Mouse (Mus musculus): ENCODE results near the gene Acy3. TPM values are rescaled to one million over a fixed set of nuclear protein-coding genes. Genes with fewer than 3 reads are reported as not detected.
A peak's percentile ranks its signal among the peaks of the same experiment; 100 is the strongest.

Gene Acy3
- polyA plus RNA-seq, 1 experiment from 2014 or later = 3.2 TPM

DNA sequence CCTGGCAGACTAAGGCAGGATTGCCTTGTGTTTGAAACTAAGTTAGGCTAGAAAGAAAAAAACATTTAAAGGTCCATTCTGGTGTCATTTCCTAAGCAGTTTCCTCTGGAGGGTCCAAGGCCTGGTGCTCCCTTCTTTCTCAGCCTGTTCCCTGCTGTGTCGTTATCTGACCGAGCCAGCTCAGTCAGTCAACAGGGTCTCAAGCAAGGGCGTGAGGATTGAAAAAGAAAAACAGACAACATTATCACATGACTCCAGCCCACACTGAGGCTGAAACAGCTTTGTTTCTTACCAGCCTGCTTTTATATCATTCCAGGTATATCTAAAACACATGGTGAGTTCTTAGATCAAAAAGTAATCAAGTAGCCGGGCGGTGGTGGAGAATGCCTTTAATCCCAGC lies 29.3 kb downstream of the Acy3 start:
- Histone ChIP-seq H3K9ac (ENCODE audit: low read length) (no peak overlapping the region), H3K9me3 (ENCODE audit: control insufficient read depth, low read length) (no peaks in the 10 kb centered on the region), H3K36me3 (ENCODE audit: control insufficient read depth, insufficient read depth, low read length) (no peaks in the 10 kb centered on the region), H3K4me2 (ENCODE audit: low read depth) (no peak overlapping the region), H3K4me1 (ENCODE audit: control insufficient read depth, insufficient read depth, low read length) (peaks cover 5% of the 10 kb centered on the region), H3K27me3 (ENCODE audit: control insufficient read depth, insufficient read depth, low read length) (no peaks in the 10 kb centered on the region), H3K27ac (ENCODE audit: low read depth, low read length) (no peak overlapping the region), H3K4me3 (ENCODE audit: low read depth, low read length) (no peak overlapping the region)
- ATAC-seq (ENCODE audit: insufficient read depth, low FRiP score, low TSS enrichment) (no peak), DNase-seq (ENCODE audit: low spot score) (no peak)
- WGBS = 72% methylated on average over 5 of the region's 5 CpGs

DNA sequence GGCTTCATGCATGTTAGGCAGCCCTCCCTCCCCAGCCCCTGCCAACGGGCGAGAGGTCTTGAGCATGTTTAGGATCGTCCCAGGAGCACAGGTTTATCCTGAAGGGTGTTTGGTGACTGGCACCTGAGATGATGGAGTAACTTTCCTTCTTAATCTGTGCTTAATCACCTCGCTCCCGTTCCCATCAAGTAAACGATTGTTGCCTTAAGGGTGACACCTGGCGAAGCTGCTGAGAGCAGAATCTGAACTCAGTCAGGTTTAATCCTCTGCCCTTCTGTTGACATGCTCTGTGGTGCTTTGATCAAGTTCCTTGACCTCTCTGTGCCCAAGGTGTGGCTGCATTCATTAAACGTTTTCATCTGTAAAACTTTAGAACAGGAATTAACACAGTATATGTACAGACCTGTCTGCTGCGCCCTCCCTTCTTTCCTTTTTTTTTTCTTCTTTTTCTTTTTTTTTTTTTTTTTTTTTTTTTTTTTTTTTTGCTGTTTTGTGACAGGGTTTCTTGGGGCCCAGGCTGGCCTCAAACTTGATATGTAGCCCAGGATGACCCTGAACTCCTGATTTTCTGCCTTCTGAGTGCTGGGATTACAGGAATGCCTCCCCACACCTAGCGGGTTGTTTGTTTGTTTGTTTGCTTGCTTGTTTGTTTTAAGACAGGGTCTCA lies 31.7 kb downstream of the Acy3 start:
- H3K27me3 ChIP-seq (ENCODE audit: control insufficient read depth, insufficient read depth, low read length) = no peaks in the 10 kb centered on the region
- no peak overlapping the region for H3K9ac ChIP-seq (ENCODE audit: low read length)
- WGBS = 67% methylated on average over 10 of the region's 10 CpGs
- no peak overlapping the region for H3K4me2 ChIP-seq (ENCODE audit: low read depth)
- no peak for ATAC-seq (ENCODE audit: insufficient read depth, low FRiP score, low TSS enrichment)
- H3K9me3 ChIP-seq (ENCODE audit: control insufficient read depth, low read length) = no peaks in the 10 kb centered on the region
- H3K4me3 ChIP-seq (ENCODE audit: low read depth, low read length) = no peak overlapping the region
- H3K4me1 ChIP-seq (ENCODE audit: control insufficient read depth, insufficient read depth, low read length) = no peaks in the 10 kb centered on the region
- DNase-seq (ENCODE audit: low spot score) = no peak
- H3K36me3 ChIP-seq (ENCODE audit: control insufficient read depth, insufficient read depth, low read length) = no peaks in the 10 kb centered on the region
- H3K27ac ChIP-seq (ENCODE audit: low read depth, low read length) = no peak overlapping the region

DNA sequence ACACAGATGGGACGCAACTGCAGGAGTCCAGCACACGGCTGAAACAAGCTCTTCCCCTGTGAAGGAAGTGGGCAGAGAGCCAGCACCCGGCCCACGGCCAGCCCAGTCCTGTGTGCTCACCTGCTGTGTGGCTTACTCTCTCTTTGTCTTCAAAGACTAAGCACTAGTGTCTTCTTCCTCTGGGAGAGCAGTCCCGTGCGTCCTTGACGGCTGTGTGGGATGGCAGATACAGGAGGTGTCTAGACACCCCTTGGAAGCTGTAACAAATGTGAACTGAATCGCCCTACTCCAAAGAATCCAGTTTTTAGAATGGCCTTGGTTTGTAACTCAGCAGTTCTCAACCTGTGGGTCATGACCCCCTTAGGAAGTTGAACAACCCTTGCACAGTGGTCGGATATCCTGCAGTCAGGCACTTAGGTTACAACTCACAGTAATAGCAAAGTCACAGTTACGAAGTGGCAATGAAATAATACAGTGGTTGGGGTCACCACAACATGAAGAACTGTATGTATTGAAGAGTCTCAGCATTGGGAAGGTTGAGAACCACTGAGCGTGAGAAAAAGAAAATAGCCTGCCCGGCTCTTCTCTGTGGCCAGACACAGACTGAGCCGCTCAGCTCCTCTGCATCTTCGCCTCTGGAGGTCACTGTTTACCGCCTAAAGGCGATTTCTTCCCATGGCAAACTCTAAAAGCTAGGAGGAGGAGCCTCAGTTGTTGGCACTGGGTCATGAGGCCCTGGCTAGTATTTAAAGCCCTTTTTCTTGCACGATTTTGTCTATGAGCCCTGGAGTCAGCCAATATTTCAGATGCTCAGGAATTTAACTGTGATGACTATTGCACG lies 32.6 kb downstream of the Acy3 start:
- no peak overlapping the region for H3K4me3 ChIP-seq (ENCODE audit: low read depth, low read length)
- WGBS = 37% methylated on average over 18 of the region's 18 CpGs
- DNase-seq (ENCODE audit: low spot score) = peak; percentile 73
- no peaks in the 10 kb centered on the region for H3K4me1 ChIP-seq (ENCODE audit: control insufficient read depth, insufficient read depth, low read length)
- ATAC-seq (ENCODE audit: insufficient read depth, low FRiP score, low TSS enrichment) = no peak
- no peaks in the 10 kb centered on the region for H3K9me3 ChIP-seq (ENCODE audit: control insufficient read depth, low read length)
- H3K27ac ChIP-seq (ENCODE audit: low read depth, low read length) = no peak overlapping the region
- no peak overlapping the region for H3K4me2 ChIP-seq (ENCODE audit: low read depth)
- H3K9ac ChIP-seq (ENCODE audit: low read length) = no peak overlapping the region
- H3K36me3 ChIP-seq (ENCODE audit: control insufficient read depth, insufficient read depth, low read length) = no peaks in the 10 kb centered on the region
- no peaks in the 10 kb centered on the region for H3K27me3 ChIP-seq (ENCODE audit: control insufficient read depth, insufficient read depth, low read length)

DNA sequence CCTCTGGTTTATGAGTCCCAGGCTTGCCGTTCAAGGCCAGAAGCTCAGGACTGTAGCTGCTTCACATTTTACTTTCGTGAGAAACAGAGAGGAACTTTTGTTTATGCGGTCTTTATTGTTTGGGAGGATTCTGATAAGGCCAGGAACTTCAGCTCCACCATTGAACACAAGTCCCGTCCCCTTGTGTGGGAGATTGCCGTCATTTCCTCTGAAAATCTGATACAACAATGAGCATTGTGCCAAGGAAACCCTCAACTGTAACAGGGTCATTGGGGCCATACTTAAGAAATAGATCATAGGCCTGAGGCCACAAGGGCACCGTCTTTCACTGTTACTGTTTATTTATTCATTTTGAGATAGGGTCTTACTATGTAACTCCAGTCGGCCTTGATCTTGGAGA lies 36.8 kb downstream of the Acy3 start:
- Histone ChIP-seq H3K36me3 (ENCODE audit: control insufficient read depth, insufficient read depth, low read length) (no peaks in the 10 kb centered on the region), H3K9me3 (ENCODE audit: control insufficient read depth, low read length) (no peaks in the 10 kb centered on the region), H3K9ac (ENCODE audit: low read length) (no peak overlapping the region), H3K4me2 (ENCODE audit: low read depth) (no peak overlapping the region), H3K27ac (ENCODE audit: low read depth, low read length) (no peak overlapping the region), H3K4me3 (ENCODE audit: low read depth, low read length) (no peak overlapping the region), H3K27me3 (ENCODE audit: control insufficient read depth, insufficient read depth, low read length) (no peaks in the 10 kb centered on the region), H3K4me1 (ENCODE audit: control insufficient read depth, insufficient read depth, low read length) (no peaks in the 10 kb centered on the region)
- no peak for DNase-seq (ENCODE audit: low spot score)
- WGBS = 74% methylated on average over 7 of the region's 7 CpGs
- ATAC-seq (ENCODE audit: insufficient read depth, low FRiP score, low TSS enrichment) = no peak

DNA sequence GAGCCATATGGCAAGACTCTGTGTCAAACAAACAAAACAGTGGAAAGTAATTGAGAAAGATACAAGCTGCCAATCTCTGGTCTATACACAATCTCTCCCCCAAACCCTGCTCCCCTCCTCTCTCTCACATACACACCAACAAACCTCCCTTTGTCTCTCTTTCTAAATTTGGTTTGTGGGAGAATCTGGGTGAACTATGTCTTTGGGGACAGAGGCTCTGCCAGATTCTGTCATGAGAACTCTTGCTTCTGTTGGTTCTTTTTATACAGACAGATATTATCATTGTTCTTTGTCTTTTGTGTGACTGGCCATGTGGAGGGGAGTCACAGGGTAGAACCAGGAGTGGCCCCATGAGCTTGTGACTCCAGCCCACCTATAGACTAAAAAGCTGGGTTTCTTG lies 41.2 kb downstream of the Acy3 start:
- Histone ChIP-seq H3K4me1 (ENCODE audit: control insufficient read depth, insufficient read depth, low read length) (no peaks in the 10 kb centered on the region), H3K9ac (ENCODE audit: low read length) (no peak overlapping the region), H3K27me3 (ENCODE audit: control insufficient read depth, insufficient read depth, low read length) (no peaks in the 10 kb centered on the region), H3K27ac (ENCODE audit: low read depth, low read length) (no peak overlapping the region), H3K4me2 (ENCODE audit: low read depth) (no peak overlapping the region), H3K36me3 (ENCODE audit: control insufficient read depth, insufficient read depth, low read length) (no peaks in the 10 kb centered on the region), H3K4me3 (ENCODE audit: low read depth, low read length) (no peak overlapping the region), H3K9me3 (ENCODE audit: control insufficient read depth, low read length) (no peaks in the 10 kb centered on the region)
- ATAC-seq (ENCODE audit: insufficient read depth, low FRiP score, low TSS enrichment) (no peak), DNase-seq (ENCODE audit: low spot score) (no peak)

DNA sequence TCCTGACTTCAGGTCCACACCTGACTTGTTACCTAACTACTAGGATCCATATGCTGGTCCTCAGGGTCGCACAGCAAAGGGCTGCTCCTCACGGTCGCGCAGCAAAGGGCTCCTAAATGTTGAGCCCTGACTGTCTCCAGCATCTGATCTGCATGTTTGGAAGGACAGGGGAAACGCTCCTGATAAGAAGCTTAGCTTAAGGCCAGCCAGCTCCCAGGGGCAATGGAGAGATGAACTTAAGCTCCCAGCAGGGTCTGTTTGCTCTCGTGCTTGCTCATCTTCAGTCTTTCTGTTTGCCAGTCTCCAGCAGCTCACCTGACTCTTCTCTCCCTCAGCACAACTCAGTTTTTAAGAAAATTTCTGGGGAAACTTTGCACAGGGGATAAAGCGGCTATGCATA lies 46.3 kb downstream of the Acy3 start:
- H3K9ac ChIP-seq (ENCODE audit: low read length) = no peak overlapping the region
- no peaks in the 10 kb centered on the region for H3K4me1 ChIP-seq (ENCODE audit: control insufficient read depth, insufficient read depth, low read length)
- H3K36me3 ChIP-seq (ENCODE audit: control insufficient read depth, insufficient read depth, low read length) = no peaks in the 10 kb centered on the region
- no peaks in the 10 kb centered on the region for H3K27me3 ChIP-seq (ENCODE audit: control insufficient read depth, insufficient read depth, low read length)
- DNase-seq (ENCODE audit: low spot score) (no peak), ATAC-seq (ENCODE audit: insufficient read depth, low FRiP score, low TSS enrichment) (no peak)
- H3K9me3 ChIP-seq (ENCODE audit: control insufficient read depth, low read length) = no peaks in the 10 kb centered on the region
- H3K4me3 ChIP-seq (ENCODE audit: low read depth, low read length) = no peak overlapping the region
- H3K4me2 ChIP-seq (ENCODE audit: low read depth) = no peak overlapping the region
- no peak overlapping the region for H3K27ac ChIP-seq (ENCODE audit: low read depth, low read length)
- 66% methylated on average over 7 of the region's 7 CpGs for WGBS

DNA sequence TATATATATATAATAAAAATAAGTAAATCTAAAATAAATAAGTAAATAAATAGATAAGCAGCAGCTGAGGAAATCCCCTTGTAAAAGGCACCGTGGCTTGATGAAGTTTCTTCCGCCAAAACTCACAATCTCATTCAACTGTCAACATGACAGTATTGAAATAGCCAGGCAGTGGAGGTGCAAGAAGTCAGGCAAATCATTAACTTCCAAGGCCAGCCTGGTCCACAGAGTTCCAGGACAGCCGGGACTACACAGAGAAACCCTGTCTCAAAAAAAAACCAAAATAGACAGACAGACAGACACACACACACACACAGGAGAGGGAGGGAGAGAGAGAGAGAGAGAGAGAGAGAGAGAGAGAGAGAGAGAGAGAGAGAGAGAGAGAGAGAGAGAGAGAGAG lies 46.9 kb downstream of the Acy3 start:
- H3K4me2 ChIP-seq (ENCODE audit: low read depth) = no peak overlapping the region

DNA sequence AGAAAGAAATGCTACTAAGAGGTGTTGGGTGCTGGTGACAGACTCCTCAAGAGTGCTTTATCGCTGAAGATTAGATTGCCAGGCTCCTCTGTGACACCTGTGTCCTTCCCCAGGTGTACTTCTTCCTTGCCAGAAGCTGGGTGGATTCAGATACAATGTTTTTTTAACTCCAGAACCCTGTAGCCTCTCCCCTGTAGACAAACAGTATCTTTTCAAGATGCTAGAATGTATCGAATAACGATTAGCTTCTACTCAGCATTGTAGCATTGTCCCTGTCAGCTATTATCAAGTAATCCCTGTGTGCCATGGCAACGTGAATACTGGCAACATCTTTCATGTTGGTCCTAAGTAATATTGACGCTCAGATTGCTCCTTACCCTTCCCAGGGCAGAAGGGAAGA lies 47.4 kb downstream of the Acy3 start:
- no peak for ATAC-seq (ENCODE audit: insufficient read depth, low FRiP score, low TSS enrichment)
- 75% methylated on average over 5 of the region's 5 CpGs for WGBS

More for the DNA sequence above, 46.9 kb downstream of the Acy3 start:
- H3K36me3 ChIP-seq (ENCODE audit: control insufficient read depth, insufficient read depth, low read length) = no peaks in the 10 kb centered on the region
- H3K4me3 ChIP-seq (ENCODE audit: low read depth, low read length) = no peak overlapping the region
- H3K9ac ChIP-seq (ENCODE audit: low read length) = no peak overlapping the region
- DNase-seq (ENCODE audit: low spot score) (no peak), ATAC-seq (ENCODE audit: insufficient read depth, low FRiP score, low TSS enrichment) (no peak)
- no peaks in the 10 kb centered on the region for H3K9me3 ChIP-seq (ENCODE audit: control insufficient read depth, low read length)
- H3K27ac ChIP-seq (ENCODE audit: low read depth, low read length) = no peak overlapping the region
- no peaks in the 10 kb centered on the region for H3K27me3 ChIP-seq (ENCODE audit: control insufficient read depth, insufficient read depth, low read length)
- H3K4me1 ChIP-seq (ENCODE audit: control insufficient read depth, insufficient read depth, low read length) = no peaks in the 10 kb centered on the region
- 77% methylated on average over 3 of the region's 3 CpGs for WGBS

More for the DNA sequence above, 47.4 kb downstream of the Acy3 start:
- H3K36me3 ChIP-seq (ENCODE audit: control insufficient read depth, insufficient read depth, low read length) = no peaks in the 10 kb centered on the region
- H3K9me3 ChIP-seq (ENCODE audit: control insufficient read depth, low read length) = no peaks in the 10 kb centered on the region
- no peak for DNase-seq (ENCODE audit: low spot score)
- H3K4me2 ChIP-seq (ENCODE audit: low read depth) = no peak overlapping the region
- H3K4me3 ChIP-seq (ENCODE audit: low read depth, low read length) = no peak overlapping the region
- no peaks in the 10 kb centered on the region for H3K4me1 ChIP-seq (ENCODE audit: control insufficient read depth, insufficient read depth, low read length)
- no peak overlapping the region for H3K27ac ChIP-seq (ENCODE audit: low read depth, low read length)
- H3K9ac ChIP-seq (ENCODE audit: low read length) = no peak overlapping the region
- no peaks in the 10 kb centered on the region for H3K27me3 ChIP-seq (ENCODE audit: control insufficient read depth, insufficient read depth, low read length)
